Mouse (Mus musculus): ENCODE results near the gene Bend3. TPM values are rescaled to one million over a fixed set of nuclear protein-coding genes. Genes with fewer than 3 reads are reported as not detected.

Gene Bend3
- polyA plus RNA-seq (2012; rRNA removed) = 4.3 and 5.1 TPM in 2 replicates

DNA sequence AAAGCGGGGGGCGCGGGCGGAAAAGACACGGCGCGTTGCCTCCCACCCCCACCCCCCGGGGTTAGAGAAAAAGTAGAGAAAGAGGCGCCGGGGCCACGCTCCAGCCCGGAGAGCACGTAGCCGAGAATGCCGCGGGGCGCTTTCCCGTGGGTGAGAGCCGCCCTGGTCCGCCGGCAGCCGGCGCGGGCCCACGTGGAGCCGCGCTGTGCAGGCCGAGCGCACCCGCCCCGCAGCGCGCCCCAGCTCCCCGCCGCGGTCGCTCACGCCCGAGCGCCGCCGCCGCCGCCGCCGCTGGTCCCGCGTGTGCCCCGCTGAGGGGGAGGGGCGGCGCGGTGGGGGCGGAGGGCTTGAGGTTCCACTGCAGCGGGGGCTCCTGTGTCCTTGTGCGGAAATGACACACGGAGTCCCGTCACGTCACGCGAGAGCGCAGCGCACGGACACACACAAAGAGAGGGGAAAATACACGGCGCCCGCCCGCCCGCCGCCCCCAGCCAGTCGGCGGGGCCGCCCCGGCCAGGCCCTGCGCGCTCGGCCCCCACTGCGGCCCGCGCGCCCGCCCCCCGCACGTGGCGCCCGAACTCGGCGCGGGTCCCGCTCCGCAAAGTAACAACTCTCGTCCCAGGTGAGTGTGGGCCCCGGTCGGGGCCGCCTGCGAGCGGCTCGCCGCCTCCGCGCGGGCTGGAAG is at the start of gene Bend3:
Bend3 (plus strand) TSS at position 81 of the 685 bp plus-strand sequence.
- Histone ChIP-seq H3K27ac (ENCODE audit: insufficient read depth, low read length) (peak within 1 kb of the TSS; percentile 70), H3K4me1 (ENCODE audit: control insufficient read depth, insufficient read depth, low read length) (peaks cover 4% of the 10 kb centered on the region; the same call in 1 of the 2 replicates), H3K4me3 (ENCODE audit: insufficient read depth, low read length) (peak within 1 kb of the TSS; percentile 53)
- TF ChIP-seq POLR2A (IDR thresholded peaks at IDR 0.05; ENCODE audit: extremely low read depth, insufficient read depth, low read length) (no peak), CTCF (IDR thresholded peaks at IDR 0.05; ENCODE audit: extremely low read depth, insufficient read depth, low read length) (no peak)

GRCm38 (mm10) chr10:43430606-43431005 is 48.0 kb upstream of the Bend3 start:
- no peak overlapping the region for H3K27ac ChIP-seq (ENCODE audit: insufficient read depth, low read length)
- H3K4me3 ChIP-seq (ENCODE audit: insufficient read depth, low read length) = no peak overlapping the region
- no peak for TF ChIP-seq CTCF (IDR thresholded peaks at IDR 0.05; ENCODE audit: extremely low read depth, insufficient read depth, low read length)
- no peak for TF ChIP-seq POLR2A (IDR thresholded peaks at IDR 0.05; ENCODE audit: extremely low read depth, insufficient read depth, low read length)
- H3K4me1 ChIP-seq (ENCODE audit: control insufficient read depth, insufficient read depth, low read length) = no peaks in the 10 kb centered on the region

DNA sequence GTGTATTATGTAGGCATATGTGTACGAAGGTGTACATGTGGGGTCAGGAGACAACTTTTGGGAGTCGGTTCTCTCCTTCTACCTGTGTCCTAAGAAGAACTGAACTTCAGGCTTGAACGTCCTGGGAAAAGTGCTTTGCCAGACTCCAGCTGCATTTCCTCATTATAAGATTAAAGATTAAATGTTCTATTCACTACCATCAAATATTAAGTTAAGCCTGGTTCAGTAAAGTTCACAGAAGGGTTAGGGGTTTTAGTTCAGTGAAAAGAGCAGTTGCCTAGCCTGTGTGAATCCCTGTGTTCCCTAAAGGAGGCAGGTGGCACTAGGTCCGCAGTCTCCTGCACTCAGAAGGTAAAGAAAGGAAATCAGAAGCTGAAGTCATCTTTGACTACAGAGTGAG is 44.3 kb upstream of the Bend3 start:
- Histone ChIP-seq H3K4me3 (ENCODE audit: insufficient read depth, low read length) (no peak overlapping the region), H3K4me1 (ENCODE audit: control insufficient read depth, insufficient read depth, low read length) (no peaks in the 10 kb centered on the region), H3K27ac (ENCODE audit: insufficient read depth, low read length) (no peak overlapping the region)
- TF ChIP-seq CTCF (IDR thresholded peaks at IDR 0.05; ENCODE audit: extremely low read depth, insufficient read depth, low read length) (no peak), POLR2A (IDR thresholded peaks at IDR 0.05; ENCODE audit: extremely low read depth, insufficient read depth, low read length) (no peak)

DNA sequence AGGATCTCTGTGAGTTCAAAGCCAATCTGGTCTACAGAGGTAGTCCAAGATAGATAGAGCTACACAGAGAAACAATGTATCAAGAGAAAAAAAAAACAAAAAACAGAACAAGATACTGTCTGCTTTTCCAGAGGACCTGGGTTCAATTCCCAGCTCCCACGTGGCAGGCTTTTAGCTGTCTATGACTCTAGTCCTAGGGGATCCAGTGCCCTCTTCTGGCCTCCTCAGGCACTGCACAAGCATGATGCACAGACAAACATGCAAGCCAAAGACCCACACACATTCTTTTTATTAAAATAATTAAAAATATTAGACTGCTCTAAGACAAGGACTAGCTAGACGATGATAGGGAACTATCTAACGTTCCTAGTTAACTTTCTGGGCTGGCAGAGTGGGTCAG is 42.9 kb upstream of the Bend3 start:
- H3K4me3 ChIP-seq (ENCODE audit: insufficient read depth, low read length) = no peak overlapping the region
- no peak overlapping the region for H3K27ac ChIP-seq (ENCODE audit: insufficient read depth, low read length)
- TF ChIP-seq POLR2A (IDR thresholded peaks at IDR 0.05; ENCODE audit: extremely low read depth, insufficient read depth, low read length) (no peak), CTCF (IDR thresholded peaks at IDR 0.05; ENCODE audit: extremely low read depth, insufficient read depth, low read length) (no peak)
- H3K4me1 ChIP-seq (ENCODE audit: control insufficient read depth, insufficient read depth, low read length) = no peaks in the 10 kb centered on the region

DNA sequence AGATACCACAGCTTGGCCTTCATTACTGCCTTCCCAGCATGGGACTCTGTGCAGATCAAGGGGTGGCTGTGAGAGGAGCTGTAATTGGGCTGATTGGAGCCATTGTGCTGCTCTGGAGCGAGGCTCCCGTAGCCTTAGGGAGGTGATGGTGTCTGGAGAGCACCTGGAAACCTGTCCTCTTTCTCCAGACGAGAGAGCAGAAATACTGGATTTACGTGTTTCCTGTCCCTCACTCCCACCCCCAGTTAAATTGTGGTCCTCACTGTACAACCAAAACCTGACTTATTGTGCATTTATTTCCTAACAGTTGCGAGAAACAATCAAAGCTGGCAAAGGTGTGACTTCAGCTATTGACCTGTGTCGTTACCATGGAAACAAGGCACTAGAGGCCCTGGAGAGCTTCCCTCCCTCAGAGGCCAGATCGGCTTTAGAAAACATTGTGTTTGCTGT is 39.1 kb upstream of the Bend3 start:
- TF ChIP-seq POLR2A (IDR thresholded peaks at IDR 0.05; ENCODE audit: extremely low read depth, insufficient read depth, low read length) = no peak
- no peak for TF ChIP-seq CTCF (IDR thresholded peaks at IDR 0.05; ENCODE audit: extremely low read depth, insufficient read depth, low read length)
- Histone ChIP-seq H3K4me1 (ENCODE audit: control insufficient read depth, insufficient read depth, low read length) (no peaks in the 10 kb centered on the region), H3K27ac (ENCODE audit: insufficient read depth, low read length) (no peak overlapping the region), H3K4me3 (ENCODE audit: insufficient read depth, low read length) (no peak overlapping the region)

GRCm38 (mm10) chr10:43440050-43440449 is 38.6 kb upstream of the Bend3 start:
- Histone ChIP-seq H3K27ac (ENCODE audit: insufficient read depth, low read length) (no peak overlapping the region), H3K4me3 (ENCODE audit: insufficient read depth, low read length) (no peak overlapping the region), H3K4me1 (ENCODE audit: control insufficient read depth, insufficient read depth, low read length) (no peaks in the 10 kb centered on the region)
- no peak for TF ChIP-seq CTCF (IDR thresholded peaks at IDR 0.05; ENCODE audit: extremely low read depth, insufficient read depth, low read length)
- no peak for TF ChIP-seq POLR2A (IDR thresholded peaks at IDR 0.05; ENCODE audit: extremely low read depth, insufficient read depth, low read length)

DNA sequence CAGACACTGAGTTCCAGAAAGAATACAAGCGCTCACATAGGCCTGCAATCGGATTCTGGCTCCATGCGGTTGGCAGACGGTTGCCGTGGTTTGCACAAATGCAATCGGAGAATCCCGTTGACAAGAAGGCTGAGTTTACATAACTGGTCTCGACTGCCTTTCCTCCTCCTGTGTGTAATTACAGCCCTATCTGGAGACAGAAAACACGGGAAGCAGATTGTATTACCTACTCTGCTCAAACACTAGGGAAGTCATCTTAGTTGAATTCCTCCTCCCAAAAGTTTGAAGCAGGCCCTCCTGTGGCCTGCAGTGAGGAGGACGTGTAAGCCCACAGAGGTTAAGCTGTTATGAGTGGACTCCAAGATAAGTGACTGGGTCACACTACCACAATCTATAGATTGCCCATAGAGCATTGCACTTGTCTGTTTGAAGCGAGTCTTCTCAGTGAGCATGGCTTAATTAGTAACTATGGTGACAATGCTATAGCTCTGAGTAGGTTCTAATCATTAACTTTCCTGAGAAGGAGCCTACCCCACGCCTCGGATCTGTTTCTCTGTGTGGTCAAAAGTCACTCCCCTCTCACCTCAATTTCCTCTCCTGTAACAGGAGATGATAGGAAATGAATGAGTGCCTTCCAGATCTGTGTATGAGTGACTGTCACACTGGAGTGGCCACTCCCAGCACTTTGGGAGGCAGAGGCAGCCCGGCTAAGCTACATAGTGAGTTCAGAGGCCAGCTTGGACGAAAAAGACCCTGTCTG is 37.5 kb upstream of the Bend3 start:
- no peak for TF ChIP-seq CTCF (IDR thresholded peaks at IDR 0.05; ENCODE audit: extremely low read depth, insufficient read depth, low read length)
- TF ChIP-seq POLR2A (IDR thresholded peaks at IDR 0.05; ENCODE audit: extremely low read depth, insufficient read depth, low read length) = no peak
- Histone ChIP-seq H3K27ac (ENCODE audit: insufficient read depth, low read length) (no peak overlapping the region), H3K4me1 (ENCODE audit: control insufficient read depth, insufficient read depth, low read length) (no peaks in the 10 kb centered on the region), H3K4me3 (ENCODE audit: insufficient read depth, low read length) (no peak overlapping the region)

GRCm38 (mm10) chr10:43448656-43449055 is 30.0 kb upstream of the Bend3 start:
- no peaks in the 10 kb centered on the region for H3K4me1 ChIP-seq (ENCODE audit: control insufficient read depth, insufficient read depth, low read length)
- no peak overlapping the region for H3K27ac ChIP-seq (ENCODE audit: insufficient read depth, low read length)
- H3K4me3 ChIP-seq (ENCODE audit: insufficient read depth, low read length) = no peak overlapping the region
- TF ChIP-seq POLR2A (IDR thresholded peaks at IDR 0.05; ENCODE audit: extremely low read depth, insufficient read depth, low read length) (no peak), CTCF (IDR thresholded peaks at IDR 0.05; ENCODE audit: extremely low read depth, insufficient read depth, low read length) (no peak)

- Histone ChIP-seq H3K27ac (ENCODE audit: insufficient read depth, low read length) (no peak overlapping the region), H3K4me3 (ENCODE audit: insufficient read depth, low read length) (no peak overlapping the region), H3K4me1 (ENCODE audit: control insufficient read depth, insufficient read depth, low read length) (no peaks in the 10 kb centered on the region)
- TF ChIP-seq POLR2A (IDR thresholded peaks at IDR 0.05; ENCODE audit: extremely low read depth, insufficient read depth, low read length) (no peak), CTCF (IDR thresholded peaks at IDR 0.05; ENCODE audit: extremely low read depth, insufficient read depth, low read length) (peak; percentile 63)
These were observed 26.6 kb upstream of the Bend3 start for GRCm38 (mm10) chr10:43451848-43452662.

All from cortical plate, adult 2 months (tissue).